Mouse (Mus musculus) limb, embryonic 15.5 days (tissue): ENCODE measurements at regions not wholly inside any gene's neighbourhood (a gene's known extent, or its start where the extent isn't known, plus 50 kb on each side); places are given as distances from the start of the nearest gene placed in this dataset.
"Not testable (repeated sequence)": the region's sequence is repeated elsewhere in the genome, so short reads cannot be mapped to it uniquely, and the experiment has no call there.

Experiments
- ATAC-seq: fragments of 200-750 bp; cut with Nextera tagmentation; 2 replicates; pipeline ENCODE4 v1.8.0; 2017; ENCODE audit warnings: low read depth, moderate TSS enrichment; ENCODE audit not compliant: insufficient number of reproducible peaks, low FRiP score, low TSS enrichment
- H3K27ac ChIP-seq: fragments of 300-500 bp; sonication (generic); 2 replicates; pipeline ENCODE4 v1.5.1; 2015; ENCODE audit warnings: moderate library complexity, mild to moderate bottlenecking, inconsistent platforms
- H3K27me3 ChIP-seq: fragments of 300-500 bp; sonication (generic); 2 replicates; pipeline ENCODE4 v1.6.1; 2015; ENCODE audit warnings: inconsistent platforms
- H3K36me3 ChIP-seq: fragments of 300-500 bp; sonication (generic); 2 replicates; pipeline ENCODE4 v1.6.1; 2015; ENCODE audit warnings: inconsistent platforms
- H3K4me1 ChIP-seq: fragments of 300-500 bp; sonication (generic); 2 replicates; pipeline ENCODE4 v1.6.1; 2015; ENCODE audit warnings: inconsistent platforms
- H3K4me2 ChIP-seq: fragments of 300-500 bp; sonication (generic); 2 replicates; pipeline ENCODE4 v1.6.1; 2015; ENCODE audit warnings: mild to moderate bottlenecking, inconsistent platforms
- H3K4me3 ChIP-seq: fragments of 300-500 bp; sonication (generic); 2 replicates; pipeline ENCODE4 v1.5.1; 2015; ENCODE audit warnings: mild to moderate bottlenecking, inconsistent platforms
- H3K9ac ChIP-seq: fragments of 300-500 bp; sonication (generic); 2 replicates; pipeline ENCODE4 v1.6.1; 2015; ENCODE audit warnings: inconsistent platforms
- H3K9me3 ChIP-seq: fragments of 300-500 bp; sonication (generic); 2 replicates; pipeline ENCODE4 v1.6.1; 2016; ENCODE audit warnings: inconsistent platforms
- WGBS: fragments of 180-500 bp; shearing (Covaris S2); methylation state at CpG from one replicate; pipeline ENCODE4 v1.1.7; 2015; 5-methylcytosine and 5-hydroxymethylcytosine counted together

DNA sequence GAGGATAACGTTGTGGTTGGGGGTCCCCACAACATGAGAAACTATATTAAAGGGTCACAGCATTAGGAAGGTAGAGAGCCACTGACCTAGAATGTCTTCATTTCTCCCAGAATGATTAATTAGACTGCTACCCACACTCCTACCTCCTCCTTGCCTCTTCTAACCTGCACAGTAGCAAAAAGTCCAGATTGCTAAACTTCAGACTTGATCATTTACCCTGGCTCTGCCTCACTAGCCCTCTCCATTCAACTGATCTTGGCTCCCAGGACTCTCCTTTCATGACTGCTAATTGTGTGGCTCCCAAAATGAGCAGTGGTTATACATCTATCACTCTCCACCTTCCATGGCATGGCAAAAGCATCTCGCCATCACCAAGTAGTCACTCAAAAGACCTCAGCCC lies 88.1 kb downstream of the Hs1bp3 start:
- no peaks in the 10 kb centered on the region for H3K9me3 ChIP-seq
- ATAC-seq: no peak
- no peak overlapping the region for H3K27ac ChIP-seq
- H3K27me3 ChIP-seq: no peaks in the 10 kb centered on the region
- H3K4me3 ChIP-seq: no peak overlapping the region
- H3K9ac ChIP-seq: no peak overlapping the region
- no peak overlapping the region for H3K4me2 ChIP-seq
- H3K4me1 ChIP-seq: peaks cover 7% of the 10 kb centered on the region
- no peaks in the 10 kb centered on the region for H3K36me3 ChIP-seq
- WGBS: 91% methylated on average over 2 of the region's 2 CpGs

DNA sequence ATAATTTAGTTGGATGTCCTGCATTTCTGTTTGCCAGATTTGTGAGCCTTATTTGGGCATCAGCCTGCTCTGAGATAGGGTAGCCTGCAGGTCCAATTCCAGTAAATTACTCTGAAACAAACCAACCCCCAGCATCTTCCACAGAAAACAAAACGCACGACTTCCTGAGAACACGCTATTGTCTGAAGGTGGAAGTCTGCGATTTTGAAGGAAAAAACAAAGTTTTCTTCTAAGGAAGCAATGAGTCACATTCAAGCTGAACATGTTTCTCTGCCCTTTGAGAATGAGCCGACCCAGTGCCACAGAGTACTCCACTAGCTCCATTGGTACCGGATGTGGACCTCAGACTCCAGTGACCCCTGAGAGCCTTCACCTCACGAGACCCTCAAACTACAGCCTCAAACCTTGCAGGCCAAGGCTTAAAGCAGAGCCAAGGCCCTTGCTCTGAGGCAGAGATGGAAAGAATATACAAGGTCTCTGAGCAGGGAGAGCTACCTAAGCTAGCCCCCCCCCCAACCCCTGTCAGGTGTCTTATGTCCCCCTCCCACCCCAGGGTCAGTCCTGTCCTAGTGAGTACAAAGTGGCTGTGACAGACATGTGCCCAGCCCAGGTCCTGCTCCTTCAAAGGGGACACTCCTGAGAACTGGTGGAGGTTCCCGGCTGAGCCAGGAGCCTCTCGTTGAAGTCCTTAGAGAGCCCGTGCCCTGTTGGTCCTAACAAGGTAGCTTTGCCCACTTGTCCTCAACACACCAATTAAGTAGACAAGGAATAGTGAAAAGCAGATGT lies 87.3 kb downstream of the Hs1bp3 start:
- 0 out of 2 replicates have a peak, but pooled peaks have one; percentile 19 for ATAC-seq
- H3K9me3 ChIP-seq: no peaks in the 10 kb centered on the region
- peaks cover 13% of the 10 kb centered on the region for H3K4me1 ChIP-seq
- 84% methylated on average over 10 of the region's 10 CpGs for WGBS
- no peak overlapping the region for H3K4me3 ChIP-seq
- H3K27ac ChIP-seq: no peak overlapping the region
- no peaks in the 10 kb centered on the region for H3K27me3 ChIP-seq
- no peak overlapping the region for H3K9ac ChIP-seq
- H3K4me2 ChIP-seq: no peak overlapping the region
- H3K36me3 ChIP-seq: no peaks in the 10 kb centered on the region

DNA sequence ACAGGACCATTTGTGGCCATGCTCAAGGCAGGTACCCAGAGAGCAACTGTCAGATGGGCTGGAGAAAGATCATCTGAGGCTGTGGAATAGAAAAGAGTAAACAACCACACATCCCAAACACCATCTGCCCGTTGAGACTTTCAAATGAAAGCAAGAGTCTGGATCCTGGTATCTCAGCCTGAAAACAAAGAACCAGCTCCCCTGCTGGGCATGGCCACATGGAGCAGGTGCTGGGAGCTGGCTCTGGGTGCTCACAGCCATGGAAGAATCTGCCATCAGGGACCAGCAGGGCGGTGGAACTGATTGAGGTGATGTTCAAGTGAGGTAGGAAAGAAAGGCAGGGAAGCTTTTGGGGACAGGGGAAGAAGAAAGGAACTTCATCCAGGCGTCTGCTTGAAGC lies 85.6 kb downstream of the Hs1bp3 start:
- Histone ChIP-seq H3K4me2 (no peak overlapping the region), H3K36me3 (no peaks in the 10 kb centered on the region)

DNA sequence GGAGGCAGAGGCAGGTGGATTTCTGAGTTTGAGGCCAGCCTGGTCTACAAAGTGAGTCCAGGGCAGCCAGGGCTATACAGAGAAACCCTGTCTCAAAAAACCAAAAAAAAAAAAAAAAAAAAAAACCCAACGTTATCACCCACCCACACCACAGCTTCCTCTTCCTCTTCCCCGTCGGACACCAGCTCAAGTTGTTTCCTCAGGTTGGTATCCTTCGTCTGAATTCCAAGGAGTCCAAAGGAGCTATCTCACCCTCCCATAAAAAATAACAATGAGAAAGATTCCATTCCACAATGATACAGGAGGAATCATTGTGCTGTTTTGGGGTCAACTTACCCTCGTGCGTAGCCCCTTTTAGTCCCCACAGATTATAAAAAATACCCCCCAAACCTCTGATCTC lies 83.2 kb downstream of the Hs1bp3 start:
- not testable (repeated sequence) for H3K4me3 ChIP-seq, H3K9me3 ChIP-seq, H3K4me2 ChIP-seq, H3K36me3 ChIP-seq, H3K27me3 ChIP-seq, H3K27ac ChIP-seq, H3K9ac ChIP-seq, ATAC-seq
- peaks cover 18% of the 10 kb centered on the region for H3K4me1 ChIP-seq
- 76% methylated on average over 6 of the region's 6 CpGs for WGBS

More for the DNA sequence above, 85.6 kb downstream of the Hs1bp3 start:
- ATAC-seq: no peak
- Histone ChIP-seq H3K4me3 (no peak overlapping the region), H3K27me3 (no peaks in the 10 kb centered on the region), H3K9ac (no peak overlapping the region), H3K27ac (no peak overlapping the region), H3K9me3 (no peaks in the 10 kb centered on the region), H3K4me1 (peaks cover 25% of the 10 kb centered on the region)
- WGBS: 77% methylated on average over 3 of the region's 3 CpGs

DNA sequence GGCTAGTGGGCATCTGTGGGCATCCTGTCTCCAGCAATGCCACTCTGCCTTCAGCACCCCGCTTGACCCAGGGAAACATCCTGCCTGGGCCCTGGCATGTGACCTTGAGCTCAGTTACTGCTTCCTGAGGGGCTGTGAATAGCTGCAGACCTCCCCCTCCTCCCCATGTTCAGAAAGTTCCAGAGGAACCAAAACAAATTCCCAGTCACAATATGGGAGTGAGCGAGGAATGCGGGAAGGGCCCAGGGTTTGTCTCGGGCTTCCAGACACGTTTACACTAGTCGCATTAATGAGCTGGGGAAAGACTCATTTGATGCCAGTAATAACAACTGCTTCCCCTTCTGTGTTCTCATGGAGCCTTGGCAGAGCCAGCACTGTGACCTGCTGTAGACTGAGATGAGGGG lies 81.7 kb downstream of the Hs1bp3 start:
- H3K4me1 ChIP-seq: peaks cover 18% of the 10 kb centered on the region
- H3K27ac ChIP-seq: peak overlapping the region; percentile 75
- H3K4me3 ChIP-seq: no peak overlapping the region
- H3K9ac ChIP-seq: no peak overlapping the region
- no peaks in the 10 kb centered on the region for H3K27me3 ChIP-seq
- H3K4me2 ChIP-seq: no peak overlapping the region
- H3K36me3 ChIP-seq: no peaks in the 10 kb centered on the region
- 25% methylated on average over 6 of the region's 6 CpGs for WGBS
- peak; percentile 64; the same call in 1 of the 2 replicates for ATAC-seq
- H3K9me3 ChIP-seq: no peaks in the 10 kb centered on the region

DNA sequence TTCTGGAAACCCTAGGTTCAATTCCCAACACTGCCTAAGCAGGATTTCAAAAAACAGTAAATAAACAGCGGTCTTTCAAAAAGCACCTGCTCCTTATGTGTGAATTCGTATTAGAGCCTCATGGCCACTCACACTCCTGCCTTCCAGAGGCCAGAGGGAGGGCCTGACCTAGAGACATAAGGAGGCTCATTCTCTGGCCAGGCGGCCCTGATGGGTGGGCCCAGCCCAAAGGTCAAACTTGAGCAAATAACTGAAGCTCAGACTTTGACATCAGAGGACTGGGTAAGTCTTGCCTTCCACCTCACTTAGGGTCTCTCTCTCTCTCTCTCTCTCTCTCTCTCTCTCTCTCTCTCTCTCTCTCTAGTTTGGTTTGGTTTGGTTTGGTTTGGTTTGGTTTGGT lies 80.7 kb downstream of the Hs1bp3 start:
- Histone ChIP-seq H3K4me1 (peaks cover 23% of the 10 kb centered on the region), H3K9ac (no peak overlapping the region), H3K27me3 (no peaks in the 10 kb centered on the region), H3K36me3 (no peaks in the 10 kb centered on the region), H3K4me2 (no peak overlapping the region), H3K27ac (no peak overlapping the region), H3K9me3 (no peaks in the 10 kb centered on the region), H3K4me3 (no peak overlapping the region)
- 84% methylated on average over 3 of the region's 3 CpGs for WGBS
- ATAC-seq: no peak
